Mouse (Mus musculus): ENCODE results near the gene March1.

GRCm38 (mm10) chr8:66445351-66445750 is 827.7 kb downstream of the March1 start:
- TF ChIP-seq GATA1 (IDR thresholded peaks at IDR 0.05; ENCODE audit: borderline replicate concordance, low read length) = no peak
- no peak for TF ChIP-seq FLI1 (IDR thresholded peaks at IDR 0.05; ENCODE audit: low read length)

All from megakaryocyte, embryonic 14.5 days (primary cell).